Mouse (Mus musculus) kidney, postnatal 4 days (tissue): ENCODE results near the gene Hscb.

Experiments used
- DNase-seq, 2 experiments: peaks; one replicate each; pipeline ENCODE4 v3.0.0; 2021; ENCODE audit warnings: mixed read lengths in 2 of 2

Hscb gene

DNA sequence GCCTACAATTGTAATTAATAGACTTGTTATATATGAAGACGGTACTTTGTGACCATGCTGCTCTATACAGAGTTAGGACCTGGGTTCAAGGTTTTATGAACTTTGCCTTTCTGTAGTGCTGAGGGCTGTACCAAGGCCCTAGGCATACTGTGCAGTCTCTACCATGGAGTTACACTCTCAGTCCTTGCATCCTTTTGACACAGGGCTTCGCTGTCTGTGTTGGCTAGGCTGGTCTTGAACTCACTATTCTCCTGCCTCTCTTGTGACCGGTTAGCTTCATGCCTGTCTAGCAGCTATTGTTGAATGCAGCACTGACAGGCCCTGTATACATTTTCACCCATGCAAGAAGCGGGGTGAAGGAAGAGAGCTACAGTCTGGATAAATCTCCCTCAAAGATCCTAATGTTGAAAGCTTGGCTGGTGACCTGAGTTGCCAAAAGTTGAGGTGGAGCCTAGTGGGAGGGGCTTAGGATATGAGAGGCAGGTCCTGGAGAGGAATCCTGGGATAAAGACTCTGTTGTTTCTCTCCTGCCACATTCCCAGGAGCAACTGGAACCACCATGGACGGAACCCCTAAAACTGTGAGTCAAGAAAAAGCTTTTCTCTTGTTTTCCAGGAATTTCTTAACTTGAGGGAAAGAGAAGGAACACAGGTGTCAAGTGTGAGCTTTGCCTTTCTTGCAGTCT lies 8.4 kb downstream of the Hscb start:
- DNase-seq: no peak

DNA sequence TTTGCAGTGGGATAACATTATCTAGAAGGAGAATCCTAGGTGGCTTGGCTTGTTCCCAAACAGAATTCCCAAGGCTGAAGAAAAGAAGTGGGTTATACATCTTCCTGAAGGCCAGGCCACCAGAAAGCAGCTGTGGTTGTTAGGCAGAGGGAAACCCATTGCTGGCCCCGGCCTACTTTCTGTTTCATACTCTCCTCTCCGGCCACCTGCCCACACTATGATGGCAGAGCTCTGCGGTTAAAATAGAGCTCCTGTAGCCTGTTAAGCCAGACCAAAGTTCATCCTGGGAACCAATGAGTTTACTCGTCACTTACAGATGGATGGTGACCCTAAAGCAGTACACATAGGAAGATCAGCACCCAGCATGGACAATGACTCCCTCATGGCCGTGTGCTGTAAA lies 12.0 kb downstream of the Hscb start:
- DNase-seq: no peak

DNA sequence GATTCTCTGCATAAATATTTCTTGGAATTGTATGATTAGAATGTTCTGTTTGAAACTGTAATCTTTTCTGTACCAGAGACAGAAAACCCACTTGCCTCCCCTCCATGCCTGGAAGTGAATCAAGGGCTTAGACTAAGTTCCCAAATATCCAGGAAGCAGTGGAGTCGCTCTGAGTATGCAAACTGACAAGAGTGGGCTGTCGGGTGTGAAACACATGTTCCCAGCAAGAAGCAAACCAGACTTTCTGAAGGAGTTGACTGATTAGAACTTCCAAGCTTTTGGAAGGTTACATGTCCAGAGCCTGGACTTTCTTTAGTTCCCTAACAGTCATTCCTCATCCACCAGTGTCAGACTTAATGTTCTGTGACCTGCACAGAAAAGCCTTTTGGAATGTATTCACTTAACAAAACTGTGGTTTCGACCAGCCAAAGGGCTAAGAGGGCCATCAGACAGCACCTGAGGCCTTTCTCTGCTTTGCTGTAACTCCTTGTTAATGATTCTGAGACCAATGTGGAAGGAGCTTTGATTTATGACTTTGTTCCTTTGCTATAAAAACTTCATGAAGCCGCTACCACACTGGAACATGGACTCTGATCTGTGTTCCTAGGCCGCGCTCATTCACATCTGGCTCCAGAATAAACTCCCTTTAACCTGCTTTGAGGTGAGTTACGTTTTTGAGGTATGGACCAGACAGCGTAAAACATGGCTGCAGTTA lies 12.6 kb downstream of the Hscb start:
- peak; percentile 28 to 42 for DNase-seq

GRCm38 (mm10) chr5:110824421-110824820 lies 15.2 kb downstream of the Hscb start:
- no peak for DNase-seq

DNA sequence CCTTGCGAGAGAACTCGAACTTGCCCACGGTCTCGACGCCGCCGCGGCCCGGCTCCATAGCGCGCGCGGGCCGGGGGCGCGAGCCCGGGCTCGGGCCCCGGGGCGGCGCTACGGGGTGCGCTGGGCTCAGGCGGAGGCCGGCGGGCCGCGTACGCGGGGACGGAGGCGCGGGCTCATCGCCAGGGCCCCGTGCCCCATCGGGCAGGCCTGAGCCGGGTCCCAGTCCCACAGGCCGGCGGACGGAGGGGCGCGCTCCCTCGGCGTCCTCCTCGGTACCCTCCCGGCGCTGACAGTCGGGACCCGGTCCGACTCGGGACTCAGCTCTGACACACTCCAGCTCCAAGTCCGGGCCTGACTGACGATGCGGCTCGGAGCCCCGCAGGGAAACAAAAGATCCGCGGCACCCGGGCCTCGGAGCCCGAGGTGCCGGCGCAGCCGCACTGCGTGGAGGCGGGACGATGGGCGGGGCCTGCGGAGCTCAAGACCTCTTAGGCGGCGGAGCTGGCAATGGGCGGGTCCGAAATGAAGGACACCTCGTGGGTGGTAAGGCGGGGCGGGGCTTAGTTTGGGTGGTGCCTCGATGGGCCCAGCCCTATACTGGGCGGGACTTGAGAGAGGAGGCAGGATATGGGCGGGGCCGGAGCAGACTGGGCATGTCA lies 29.8 kb downstream of the Hscb start, which contains the start of gene Ulk1:
Ulk1 (minus strand) TSS at position 431 of the 659 bp plus-strand sequence.
- peak; percentile 100 for DNase-seq

DNA sequence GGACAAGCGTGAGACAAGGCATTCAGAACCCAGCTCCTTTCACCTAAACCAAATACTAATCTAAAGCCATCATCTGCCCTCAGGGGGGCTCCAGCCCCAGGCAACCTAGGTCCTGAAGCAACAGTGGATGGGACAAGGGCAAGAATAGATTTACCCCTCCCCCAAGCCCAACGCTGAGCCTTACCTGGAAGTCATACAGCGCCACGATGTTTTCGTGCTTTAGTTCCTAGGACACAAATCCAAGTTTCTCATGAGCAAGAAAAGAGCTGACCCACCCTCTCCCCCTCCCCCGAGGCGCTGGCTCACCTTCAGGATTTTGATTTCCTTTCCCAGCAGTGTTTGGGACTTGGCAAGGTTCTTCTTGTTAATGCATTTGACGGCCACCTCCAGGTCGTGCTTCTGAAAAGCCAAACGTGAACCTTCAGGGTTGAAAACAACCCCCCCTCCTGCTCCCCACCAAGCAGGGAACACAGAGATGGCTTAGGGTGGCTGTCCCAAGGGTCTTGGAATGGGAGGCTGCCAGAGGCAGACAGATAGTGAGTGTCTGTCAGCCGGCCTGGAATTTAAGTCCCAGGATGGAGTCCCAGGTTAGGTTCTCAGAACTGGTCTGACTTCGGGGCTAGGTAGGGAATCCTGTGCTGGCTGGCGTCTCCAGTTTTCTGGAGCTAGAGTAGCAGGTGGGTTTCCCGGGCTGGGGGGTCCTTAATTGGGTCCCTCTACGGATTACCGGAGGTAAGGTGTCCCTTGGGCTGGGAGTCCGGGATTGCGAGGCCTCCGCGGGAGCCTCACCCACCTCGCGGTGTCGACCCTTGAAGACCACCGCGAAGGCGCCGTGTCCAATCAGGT lies 30.5 kb downstream of the Hscb start:
- peak; percentile 36 to 60 for DNase-seq

GRCm38 (mm10) chr5:110808061-110808631 lies 31.4 kb downstream of the Hscb start:
- peak; percentile 92 to 94 for DNase-seq

DNA sequence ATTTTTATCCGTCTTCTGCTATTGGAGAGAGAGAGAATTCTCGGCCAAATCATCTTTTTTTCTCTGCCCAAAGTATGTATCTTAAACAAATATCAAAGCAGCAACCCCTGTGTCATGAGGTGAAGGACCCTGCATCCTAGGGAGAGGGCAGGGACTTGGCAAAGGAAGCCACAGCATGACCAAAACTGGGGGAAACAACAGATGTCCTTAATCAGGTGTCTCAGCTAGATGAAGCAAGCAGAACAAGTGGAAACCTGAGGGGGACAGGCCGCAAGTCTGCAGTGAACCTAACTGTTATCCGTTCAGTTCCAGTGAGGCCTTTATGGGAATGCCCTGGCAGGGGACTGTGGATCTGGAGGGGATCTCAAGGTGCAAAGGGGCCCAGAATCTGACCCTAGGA lies 32.1 kb downstream of the Hscb start:
- DNase-seq: no peak

DNA sequence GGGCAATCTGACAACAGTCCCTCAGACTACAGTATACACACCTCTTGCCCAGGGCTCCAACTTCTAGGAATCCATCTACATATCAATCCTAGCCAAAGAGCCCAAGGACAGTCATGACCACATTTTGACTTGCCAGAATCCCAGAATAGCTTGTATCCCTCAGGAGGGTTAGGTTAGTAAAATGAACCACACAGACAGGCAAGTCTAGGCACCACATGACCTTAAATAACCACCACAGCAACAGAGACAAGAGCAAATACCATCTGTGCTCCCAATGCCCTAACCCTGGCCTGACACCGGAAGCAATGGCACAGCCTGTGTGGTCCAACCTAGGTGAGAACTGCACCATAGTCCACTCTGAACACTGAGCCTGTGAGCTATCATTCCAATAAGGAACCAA lies 32.9 kb downstream of the Hscb start:
- DNase-seq: no peak

DNA sequence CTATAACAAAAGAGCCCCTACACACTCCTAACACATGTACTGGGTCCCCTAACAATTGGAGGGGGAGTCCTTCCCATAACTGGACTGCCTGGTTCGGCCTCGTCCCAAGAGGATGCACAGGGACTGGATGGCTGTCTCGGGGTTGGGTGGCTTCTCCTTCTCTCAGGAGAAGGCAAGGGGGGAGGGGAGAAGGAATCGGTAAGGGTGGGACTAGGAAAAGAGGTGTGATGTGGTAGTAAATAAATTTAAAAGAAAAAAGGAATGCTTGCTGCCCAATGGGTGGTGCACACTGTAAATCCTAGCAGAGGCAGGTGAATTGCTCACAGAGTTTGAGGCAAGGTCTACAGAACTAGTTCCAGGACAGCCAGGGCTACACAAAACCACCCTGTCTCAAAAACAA lies 33.4 kb downstream of the Hscb start:
- DNase-seq: no peak

GRCm38 (mm10) chr5:110804012-110804743 lies 35.4 kb downstream of the Hscb start:
- DNase-seq: no peak

DNA sequence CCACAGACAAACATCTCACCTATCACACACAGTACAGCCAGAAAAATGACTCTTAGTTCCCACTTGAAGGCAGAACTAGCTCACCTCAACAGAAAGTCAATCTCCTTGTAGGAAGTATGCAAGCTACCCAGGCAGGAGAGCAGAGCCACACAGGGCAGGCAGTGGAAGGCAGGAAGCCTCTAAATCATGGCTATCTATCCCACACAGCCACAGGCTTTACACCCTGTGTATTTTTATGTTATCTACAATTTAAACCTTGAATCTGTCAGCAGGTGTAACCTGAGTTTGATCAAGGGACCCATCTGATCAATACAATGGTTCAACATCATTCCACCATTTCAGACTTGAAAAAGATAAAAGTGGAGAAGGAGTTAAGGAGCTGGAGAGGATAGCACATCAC lies 36.8 kb downstream of the Hscb start:
- no peak for DNase-seq

GRCm38 (mm10) chr5:110802186-110802585 lies 37.4 kb downstream of the Hscb start:
- DNase-seq: no peak

DNA sequence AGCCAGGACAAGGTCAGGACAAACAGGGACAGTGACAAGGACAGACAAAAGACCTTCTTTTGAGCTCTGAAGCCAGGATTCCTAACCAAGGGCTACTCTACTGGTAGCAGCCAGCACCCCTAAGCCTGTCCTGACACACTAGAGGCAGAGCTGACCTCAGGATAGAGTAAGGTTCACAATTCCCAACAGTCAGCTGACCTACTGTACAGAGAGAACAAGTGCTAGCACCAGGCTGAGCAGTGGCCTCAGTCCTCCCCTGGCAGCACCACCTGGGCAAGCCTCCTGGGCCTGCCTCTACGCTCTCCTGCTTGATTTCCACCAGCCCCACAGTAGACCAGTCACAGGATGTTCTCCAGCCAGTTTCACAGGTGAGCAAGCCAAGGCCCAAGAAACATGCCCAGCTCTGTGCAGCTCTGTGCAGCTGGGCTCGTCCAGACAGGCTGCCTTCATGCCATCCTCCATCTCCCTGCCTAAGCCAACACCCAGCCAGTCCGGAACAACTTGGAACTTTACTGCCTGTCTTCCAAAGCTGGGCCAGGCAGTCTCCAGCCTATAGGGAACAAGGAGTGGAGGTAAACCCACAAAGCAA lies 38.4 kb downstream of the Hscb start:
- DNase-seq: no peak

- DNase-seq: peak; percentile 45 to 71
Observed at GRCm38 (mm10) chr5:110797696-110798095, 41.9 kb downstream of the Hscb start.

GRCm38 (mm10) chr5:110794363-110794762 lies 45.2 kb downstream of the Hscb start:
- peak in 1 of 2 experiments; percentile 44 for DNase-seq

GRCm38 (mm10) chr5:110788684-110789083 lies 50.9 kb downstream of the Hscb start:
- peak; percentile 55 to 61 for DNase-seq

DNA sequence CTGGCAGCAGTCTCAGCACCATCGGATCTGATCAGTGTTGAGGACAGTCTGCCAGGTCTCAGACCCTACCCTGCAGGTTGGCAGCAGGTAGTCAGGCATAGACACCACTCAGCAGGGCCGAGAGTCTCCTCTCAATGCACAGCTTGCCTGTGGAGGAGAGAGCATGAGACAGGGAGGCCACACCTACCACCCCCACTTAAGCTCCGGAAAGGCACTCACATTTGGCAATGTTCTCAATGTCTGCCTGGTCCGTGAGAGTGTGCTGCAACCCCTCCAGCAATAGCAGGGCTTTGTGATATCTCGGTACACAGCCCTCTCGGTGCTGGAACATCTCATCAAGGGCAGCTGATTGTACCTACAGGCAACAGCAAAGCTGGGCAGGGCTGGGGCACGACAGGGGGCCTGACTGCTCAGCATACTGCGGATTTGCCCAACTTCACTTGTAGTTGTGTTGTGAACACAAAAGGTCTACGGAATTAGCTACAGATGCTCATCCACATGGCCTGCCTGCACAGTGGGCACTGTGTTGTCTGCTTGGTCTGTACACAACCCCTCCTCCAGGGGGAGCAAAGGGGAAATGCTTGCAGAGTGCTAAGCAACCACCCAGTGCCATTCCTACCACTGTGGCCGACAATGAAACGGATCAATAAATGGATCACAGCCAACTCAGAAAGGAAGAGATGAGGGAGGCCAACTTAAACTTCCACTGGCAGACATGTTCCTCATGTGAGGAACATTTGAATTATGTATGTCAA lies 53.3 kb downstream of the Hscb start:
- DNase-seq: peak in 1 of 2 experiments; percentile 41

DNA sequence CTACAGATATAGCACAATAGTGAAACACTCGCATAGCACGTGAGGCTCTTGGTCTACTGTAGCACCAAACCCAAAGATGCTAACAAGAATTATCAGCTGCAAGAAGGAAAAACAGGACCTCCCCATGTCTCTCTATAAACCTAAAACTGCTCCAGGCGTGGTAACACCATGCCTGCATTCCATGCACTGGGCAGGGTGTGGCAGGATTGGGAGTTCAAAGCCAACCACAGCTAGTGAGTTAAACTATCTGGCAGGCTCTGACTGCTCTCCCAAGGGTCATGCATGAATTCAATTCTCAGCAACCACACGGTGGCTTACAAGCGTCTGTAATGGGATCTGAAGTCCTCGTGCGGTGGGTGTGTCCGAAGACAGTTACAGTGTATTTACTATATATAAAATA lies 56.4 kb downstream of the Hscb start:
- DNase-seq: no peak

DNA sequence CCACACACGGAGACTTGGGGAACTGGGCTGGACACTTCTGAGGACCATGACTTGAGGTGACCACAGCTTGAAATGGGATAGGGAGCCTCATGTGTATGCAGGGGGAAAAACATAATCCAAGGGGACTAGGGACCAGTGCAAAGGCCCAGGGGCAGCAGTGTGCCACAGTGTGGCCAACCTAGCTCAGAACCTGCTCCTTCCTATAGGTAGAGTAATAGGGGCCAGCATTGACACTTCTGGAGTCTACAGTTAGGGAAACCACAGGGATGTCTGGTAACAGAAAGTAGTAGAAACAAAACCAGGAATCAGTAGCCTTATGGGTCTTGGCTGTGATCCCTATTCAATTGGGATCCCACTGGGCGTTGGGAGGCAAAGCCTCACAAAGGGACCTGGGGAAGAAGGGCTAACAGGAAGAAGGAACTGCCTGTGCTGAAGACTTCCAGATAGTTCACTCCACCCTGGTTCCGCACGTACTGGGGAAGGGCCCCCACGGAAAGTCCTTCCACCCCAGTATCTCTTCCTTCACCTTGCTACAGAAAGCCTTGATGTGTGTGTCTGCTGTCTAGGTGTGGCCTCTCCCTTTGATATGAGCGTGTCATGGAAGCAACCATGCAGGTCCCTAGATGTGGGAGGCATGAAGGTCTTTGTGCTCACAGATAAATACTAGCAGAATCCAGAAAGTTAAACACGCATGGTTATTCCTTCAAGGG lies 57.9 kb downstream of the Hscb start:
- no peak for DNase-seq
